Mouse (Mus musculus) left cerebral cortex, postnatal 14 days (tissue): ENCODE measurements around the gene Sh3bp5. TPM values are rescaled to one million over a fixed set of nuclear protein-coding genes. Genes with fewer than 3 reads are reported as not detected.

Source experiments
- DNase-seq, 2 experiments: peaks; one replicate each; pipeline ENCODE4 v3.0.0; 2021 to 2022; ENCODE audit warnings: low spot score in 2 of 2, mixed read lengths in 1 of 2
- intact Hi-C: fragments of 180-260 bp; cut with DNase I; formaldehyde crosslinking; loops from one replicate; pipeline ENCODE4 v1.15.1; 2025
- total RNA-seq, 2 experiments: library from RNA; stranded (reverse); gene quantifications; 2 replicates each; pipeline ENCODE4 v1.2.3; 2021

The Sh3bp5 gene
- total RNA-seq, 2 experiments from 2014 or later = 73.5 to 73.9 TPM

DNA sequence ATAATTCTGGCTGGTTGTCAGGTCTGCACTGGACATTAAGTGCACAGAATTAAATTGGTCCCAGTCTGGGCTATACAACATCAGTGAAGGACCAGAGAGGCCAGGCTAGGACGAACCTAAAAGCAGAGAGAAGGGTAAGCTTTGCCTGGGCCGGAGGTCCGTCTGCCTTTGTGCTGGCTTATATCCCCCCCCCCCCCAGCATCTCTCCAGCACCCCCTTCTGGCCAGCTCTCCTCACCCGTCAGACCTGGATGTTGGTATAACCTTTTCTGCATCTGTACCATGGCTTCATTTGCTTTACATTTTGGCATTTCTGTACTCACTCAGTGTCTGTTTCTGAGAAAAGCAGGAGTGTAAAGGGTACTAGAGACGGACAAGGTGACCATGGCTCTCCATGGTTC is 110.3 kb downstream of the Sh3bp5 start:
- DNase-seq = no peak

GRCm38 (mm10) chr14:31324851-31325250 is 111.0 kb downstream of the Sh3bp5 start:
- no peak for DNase-seq
- intact Hi-C loops = loop anchor here (5.0 kb wide), 1 partner anchor 53 kb away; no protein-coding TSS in a partner anchor

More for the DNA sequence above, 110.3 kb downstream of the Sh3bp5 start:
- intact Hi-C loops = no loop called here

DNA sequence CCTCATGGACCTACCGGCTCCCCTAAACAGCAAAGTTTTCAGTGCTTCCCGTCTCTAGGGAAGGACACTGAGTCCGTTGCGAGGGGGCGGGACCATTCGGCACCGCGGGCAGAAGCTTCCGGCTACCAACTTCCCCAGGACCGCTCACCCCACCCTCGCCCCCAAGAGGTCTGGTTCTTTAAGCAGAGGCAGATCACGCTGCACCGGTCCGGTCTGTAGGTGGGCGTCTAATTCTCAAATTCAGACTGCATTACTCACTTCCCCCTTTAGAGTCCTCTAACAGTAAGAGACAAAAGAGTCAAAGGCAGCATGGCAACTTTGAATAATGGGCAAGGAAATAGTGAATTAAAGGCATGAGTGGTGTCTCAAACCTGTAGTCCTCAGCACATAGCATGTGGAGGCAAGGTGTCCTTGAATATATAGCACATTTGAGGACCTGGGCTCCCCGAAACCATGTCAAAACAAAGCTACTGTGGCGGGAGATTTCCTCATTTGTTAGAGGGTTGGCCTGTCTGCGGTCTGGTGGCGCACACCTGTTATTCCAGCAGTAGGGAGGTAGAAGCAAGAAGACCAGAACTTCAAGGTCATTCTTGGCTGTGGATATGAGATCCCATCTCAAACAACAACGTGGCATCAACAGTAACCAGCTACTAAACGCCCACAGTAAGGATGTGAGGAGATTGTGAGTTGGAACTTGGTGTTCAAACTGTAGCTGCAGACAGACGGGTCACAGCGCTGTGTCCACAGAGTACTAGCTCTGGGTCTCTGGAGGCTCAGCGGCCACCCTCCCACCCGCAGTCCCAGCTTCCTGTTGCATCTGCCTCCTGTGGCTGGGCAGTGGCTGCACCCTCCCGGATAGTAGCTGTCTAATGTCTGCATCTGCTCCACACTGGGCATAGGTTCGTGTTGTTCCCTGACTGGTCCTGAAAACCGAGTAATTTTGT is 111.8 kb downstream of the Sh3bp5 start, which contains the start of gene Dnah1:
TSS of gene Dnah1 (minus strand) at position 48 of the 944 bp plus-strand sequence.
- DNase-seq = peak in 1 of 2 experiments; percentile 15
- intact Hi-C loops = loop anchor here (5.0 kb wide), 1 partner anchor 52 kb away; no protein-coding TSS in a partner anchor

DNA sequence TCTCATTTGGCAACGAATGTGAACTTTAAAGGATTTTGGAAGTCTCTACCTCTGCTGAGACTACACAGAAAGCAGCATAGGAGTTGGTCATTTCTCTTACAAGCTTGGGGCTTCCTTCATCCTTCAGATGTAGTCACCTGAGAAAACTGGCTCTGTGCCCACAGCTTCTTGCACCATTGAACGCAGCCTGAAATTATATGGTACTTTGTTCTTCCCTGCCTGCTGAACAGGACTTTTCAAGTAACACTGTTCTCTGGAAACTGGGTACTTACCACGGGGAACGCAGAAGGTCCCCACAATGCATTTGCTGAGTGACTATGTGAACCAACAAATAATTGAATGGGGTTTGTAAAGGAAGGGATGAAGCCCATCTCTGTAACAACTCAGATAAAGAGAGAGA is 112.7 kb downstream of the Sh3bp5 start:
- intact Hi-C loops = loop anchor here (5.0 kb wide), 1 partner anchor 51 kb away; no protein-coding TSS in a partner anchor

GRCm38 (mm10) chr14:31322191-31322590 is 113.7 kb downstream of the Sh3bp5 start:
- intact Hi-C loops = loop anchor here (5.0 kb wide), 1 partner anchor 50 kb away; no protein-coding TSS in a partner anchor
- DNase-seq = no peak

More for the DNA sequence above, 112.7 kb downstream of the Sh3bp5 start:
- no peak for DNase-seq

GRCm38 (mm10) chr14:31321181-31321580 is 114.7 kb downstream of the Sh3bp5 start:
- intact Hi-C loops = loop anchor here (5.0 kb wide), 1 partner anchor 49 kb away; no protein-coding TSS in a partner anchor
- no peak for DNase-seq

DNA sequence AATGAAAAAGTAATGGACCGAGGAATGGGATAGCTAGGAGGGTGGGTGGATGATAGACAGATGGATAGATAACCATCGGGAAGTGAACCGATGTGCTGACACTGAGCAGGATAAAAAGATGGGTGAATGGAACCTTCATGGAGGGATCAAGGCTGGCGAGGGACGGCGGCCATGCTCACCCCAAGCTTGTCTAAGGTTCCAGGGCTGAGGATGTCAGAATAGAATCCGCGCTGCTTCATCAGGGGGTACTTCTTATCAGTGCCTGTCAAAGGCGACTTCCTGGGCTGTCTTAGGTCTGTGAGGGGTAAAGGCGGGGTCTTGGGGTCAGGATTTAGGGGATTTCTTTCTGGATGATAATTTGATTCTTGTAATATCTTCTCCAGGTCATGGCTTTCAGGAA is 116.3 kb downstream of the Sh3bp5 start:
- intact Hi-C loops = no loop called here
- no peak for DNase-seq

DNA sequence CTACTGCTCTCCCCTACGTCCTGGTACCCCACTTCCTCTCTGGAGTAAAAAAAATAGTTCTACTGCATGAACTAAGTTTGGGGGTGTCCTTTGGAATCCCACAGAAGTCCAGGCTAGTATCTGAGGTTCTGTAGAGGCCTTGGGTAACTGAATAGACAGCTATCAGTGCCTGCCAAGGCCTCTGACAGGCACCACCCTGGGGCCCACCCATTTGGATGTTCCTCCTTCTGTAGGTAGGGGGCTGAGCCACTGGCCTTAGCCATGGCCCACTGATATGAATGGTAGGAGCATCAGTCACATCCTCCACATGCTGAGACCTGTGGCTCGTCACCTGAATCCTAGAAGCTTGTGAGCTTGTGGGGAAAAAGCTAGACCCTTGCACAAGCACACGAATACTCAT is 118.1 kb downstream of the Sh3bp5 start:
- DNase-seq = no peak
- intact Hi-C loops = no loop called here

DNA sequence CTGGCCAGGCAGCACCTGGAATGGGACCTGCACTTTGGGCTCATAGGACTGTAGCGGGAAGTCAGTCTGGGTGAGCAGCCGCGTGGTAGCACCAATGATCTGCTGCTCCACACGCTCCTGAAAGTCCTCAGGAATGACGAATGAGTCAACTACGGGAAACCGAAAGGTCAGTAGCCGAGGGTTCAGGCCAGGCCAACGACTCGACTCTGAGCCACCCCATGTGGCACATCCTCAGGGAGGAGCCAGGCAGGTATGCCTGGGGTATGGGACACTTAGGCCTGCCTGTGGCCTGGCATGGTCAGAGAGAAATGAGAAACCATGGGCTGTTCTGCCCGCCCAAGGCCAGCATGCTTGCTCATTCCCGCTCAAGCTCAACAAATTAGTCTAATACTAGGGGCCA is 119.3 kb downstream of the Sh3bp5 start:
- intact Hi-C loops = no loop called here
- no peak for DNase-seq

DNA sequence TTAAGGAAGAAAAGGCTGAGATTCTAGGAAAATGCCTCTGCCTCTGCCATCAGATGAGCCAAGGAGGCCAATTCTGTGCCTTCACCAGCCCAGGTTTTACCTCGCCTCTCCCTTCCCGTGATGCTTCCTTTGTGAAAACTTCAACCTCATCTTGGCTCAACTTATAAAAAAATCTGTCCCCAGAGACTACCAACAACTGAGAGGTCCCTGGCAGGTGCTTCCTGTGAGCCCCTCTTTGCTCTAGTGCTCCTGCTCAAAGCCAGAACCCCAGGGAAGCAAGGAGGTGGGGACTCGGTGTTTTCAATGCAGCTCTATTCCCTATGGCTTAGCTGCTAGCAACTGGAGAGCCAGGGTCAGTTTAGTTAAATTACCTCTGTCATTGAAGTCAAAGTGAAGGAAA is 122.7 kb downstream of the Sh3bp5 start:
- no peak for DNase-seq
- intact Hi-C loops = no loop called here

Other genes with a start within 250 kb of the Sh3bp5 start
- gene Tnnc1, start 227.8 kb downstream of the Sh3bp5 start, total RNA-seq = 10 to 100 TPM; 25.5 to 36.3 TPM
- gene Nisch, start 219.1 kb downstream of the Sh3bp5 start, total RNA-seq = 100 to 1,000 TPM; 393 to 408 TPM
- 1 to 10 TPM; 4.8 to 5.8 TPM for gene Sema3g, start 218.2 kb downstream of the Sh3bp5 start, total RNA-seq
- gene Phf7, start 184.8 kb downstream of the Sh3bp5 start, total RNA-seq = 1 to 10 TPM; 3.5 to 4.2 TPM
- 100 to 1,000 TPM; 132 to 133 TPM for gene Bap1, start 184.6 kb downstream of the Sh3bp5 start, total RNA-seq
- 1 to 10 TPM; 2.0 to 3.0 TPM for gene Dnah1, start 112.2 kb downstream of the Sh3bp5 start, total RNA-seq
- gene Capn7, start 99.4 kb downstream of the Sh3bp5 start, total RNA-seq = 10 to 100 TPM; 34.3 to 36.7 TPM
- gene Eaf1, start 58.3 kb upstream of the Sh3bp5 start, total RNA-seq = 10 to 100 TPM; 15.8 to 16.6 TPM
- gene Mettl6, start 59.0 kb upstream of the Sh3bp5 start, total RNA-seq = 10 to 100 TPM; 24.9 to 29.4 TPM
- 1 to 10 TPM; 2.9 to 3.1 TPM for gene Colq, start 155.3 kb upstream of the Sh3bp5 start, total RNA-seq
- gene Gm49387, start 204.8 kb upstream of the Sh3bp5 start, total RNA-seq = not detected
- gene Btd, start 204.9 kb upstream of the Sh3bp5 start, total RNA-seq = 1 to 10 TPM; 7.9 to 8.5 TPM
- gene Hacl1, start 205.2 kb upstream of the Sh3bp5 start, total RNA-seq = 1 to 10 TPM; 5.0 to 6.9 TPM